Mouse (Mus musculus) thymus, postnatal 10 days (tissue): Measurements from ENCODE around the gene Krt20.

ENCODE experiments used
- DNase-seq, 2 experiments: peaks; one replicate each; pipeline ENCODE4 v3.0.0; 2021; ENCODE audit warnings: low spot score in 2 of 2

The Krt20 gene

GRCm38 (mm10) chr11:99437972-99438371 lies at the start of gene Krt20:
TSS of gene Krt20 (minus strand) at chr11:99438150.
- no peak for DNase-seq

GRCm38 (mm10) chr11:99474981-99475380 lies 37.0 kb upstream of the Krt20 start:
- no peak for DNase-seq

GRCm38 (mm10) chr11:99473433-99473832 lies 35.5 kb upstream of the Krt20 start:
- no peak for DNase-seq

GRCm38 (mm10) chr11:99472405-99472804 lies 34.5 kb upstream of the Krt20 start:
- no peak for DNase-seq

GRCm38 (mm10) chr11:99471946-99472345 lies 34.0 kb upstream of the Krt20 start:
- DNase-seq, result no peak

GRCm38 (mm10) chr11:99469228-99469627 lies 31.3 kb upstream of the Krt20 start:
- no peak for DNase-seq

- DNase-seq, result no peak
These were observed 30.6 kb upstream of the Krt20 start for GRCm38 (mm10) chr11:99468566-99468965.

GRCm38 (mm10) chr11:99466316-99466715 lies 28.4 kb upstream of the Krt20 start:
- DNase-seq, result no peak

GRCm38 (mm10) chr11:99464836-99465235 lies 26.9 kb upstream of the Krt20 start:
- peak; percentile 29 to 71 for DNase-seq

- peak in 1 of 2 experiments; percentile 46 for DNase-seq
These were observed 25.2 kb upstream of the Krt20 start for GRCm38 (mm10) chr11:99463155-99463554.

- DNase-seq, result no peak
These were observed 23.8 kb upstream of the Krt20 start for GRCm38 (mm10) chr11:99461736-99462135.

- no peak for DNase-seq
These were observed 20.9 kb upstream of the Krt20 start for GRCm38 (mm10) chr11:99458887-99459286.

- no peak for DNase-seq
These were observed 16.8 kb upstream of the Krt20 start for GRCm38 (mm10) chr11:99454759-99455158.

- DNase-seq, result no peak
These were observed 16.1 kb upstream of the Krt20 start for GRCm38 (mm10) chr11:99454044-99454443.

- DNase-seq, result no peak
These were observed 10.8 kb upstream of the Krt20 start for GRCm38 (mm10) chr11:99448769-99449168.

- no peak for DNase-seq
These were observed 3.3 kb upstream of the Krt20 start for GRCm38 (mm10) chr11:99441220-99441619.

- DNase-seq, result no peak
These were observed 1.5 kb upstream of the Krt20 start for GRCm38 (mm10) chr11:99439465-99439864.

GRCm38 (mm10) chr11:99436625-99437024 lies 1.3 kb downstream of the Krt20 start:
- DNase-seq, result no peak

- no peak for DNase-seq
These were observed 7.3 kb downstream of the Krt20 start for GRCm38 (mm10) chr11:99430670-99431069.

- DNase-seq, result no peak
These were observed 15.8 kb downstream of the Krt20 start, which contains the start of gene Krt12 for GRCm38 (mm10) chr11:99422159-99422558. TSS of gene Krt12 (minus strand) at chr11:99422259.

- DNase-seq, result no peak
These were observed 17.4 kb downstream of the Krt20 start for GRCm38 (mm10) chr11:99420586-99420985.

GRCm38 (mm10) chr11:99417819-99418218 lies 20.1 kb downstream of the Krt20 start:
- DNase-seq, result no peak

- no peak for DNase-seq
These were observed 21.0 kb downstream of the Krt20 start for GRCm38 (mm10) chr11:99416902-99417301.

GRCm38 (mm10) chr11:99414463-99415147 lies 23.3 kb downstream of the Krt20 start:
- DNase-seq, result no peak
